Mouse (Mus musculus) megakaryocyte, adult 5-6 weeks (primary cell): ENCODE results near the gene Tmem41b. TPM values are rescaled to one million over a fixed set of nuclear protein-coding genes. Genes with fewer than 3 reads are reported as not detected.
"Not testable (repeated sequence)": the region's sequence is repeated elsewhere in the genome, so short reads cannot be mapped to it uniquely, and the experiment has no call there.

Experiments
- ATAC-seq: 2 replicates; pipeline ENCODE4 v1.8.0; 2016; ENCODE audit warnings: mild to moderate bottlenecking, inconsistent platforms; ENCODE audit not compliant: poor library complexity, severe bottlenecking
- total RNA-seq, 2 experiments: library from RNA; stranded (forward) in 1 of 2; stranded (reverse) in 1 of 2; fragments of 153-499, 151-499 nt in 1 of 2; fragments of 221-1000, 200-1000 nt in 1 of 2; gene quantifications; 2 replicates each; pipeline versions ENCODE4 v1.2.3 to v1.2.4; 2015 to 2017

The Tmem41b gene
- total RNA-seq, 2 experiments from 2014 or later = 31.5 to 34.0 TPM

- ATAC-seq = not testable (repeated sequence)
These were observed 9.6 kb downstream of the Tmem41b start for GRCm38 (mm10) chr7:109977131-109977530.

- no peak for ATAC-seq
These were observed 10.6 kb downstream of the Tmem41b start for GRCm38 (mm10) chr7:109975966-109976715.

- ATAC-seq = no peak
These were observed 17.2 kb downstream of the Tmem41b start for GRCm38 (mm10) chr7:109969542-109969941.

GRCm38 (mm10) chr7:109968924-109969450 is 17.7 kb downstream of the Tmem41b start:
- no peak for ATAC-seq

- ATAC-seq = peak; percentile 99
These were observed 18.7 kb downstream of the Tmem41b start for GRCm38 (mm10) chr7:109967805-109968579.

- ATAC-seq = no peak
These were observed 21.1 kb downstream of the Tmem41b start for GRCm38 (mm10) chr7:109965658-109966057.

GRCm38 (mm10) chr7:109963707-109964106 is 23.0 kb downstream of the Tmem41b start:
- ATAC-seq = no peak

- no peak for ATAC-seq
These were observed 24.1 kb downstream of the Tmem41b start for GRCm38 (mm10) chr7:109962596-109962995.

- ATAC-seq = no peak
These were observed 25.2 kb downstream of the Tmem41b start for GRCm38 (mm10) chr7:109961570-109961969.

GRCm38 (mm10) chr7:109960613-109961154 is 26.0 kb downstream of the Tmem41b start:
- ATAC-seq = no peak

GRCm38 (mm10) chr7:109959716-109960612 is 26.8 kb downstream of the Tmem41b start, which contains the start of gene Dennd5a:
Gene Dennd5a (minus strand): TSS chr7:109960470.
- ATAC-seq = peak; percentile 74

GRCm38 (mm10) chr7:109958843-109959715 is 27.6 kb downstream of the Tmem41b start:
- peak; percentile 57 for ATAC-seq

GRCm38 (mm10) chr7:109957996-109958789 is 28.5 kb downstream of the Tmem41b start:
- no peak for ATAC-seq

GRCm38 (mm10) chr7:109954622-109955401 is 31.9 kb downstream of the Tmem41b start:
- ATAC-seq = no peak

- ATAC-seq = 0 out of 2 replicates have a peak, but pooled peaks have one; percentile 35
These were observed 35.4 kb downstream of the Tmem41b start for GRCm38 (mm10) chr7:109951297-109951696.

- ATAC-seq = no peak
These were observed 42.2 kb downstream of the Tmem41b start for GRCm38 (mm10) chr7:109944421-109945034.

- ATAC-seq = no peak
These were observed 57.1 kb downstream of the Tmem41b start for GRCm38 (mm10) chr7:109929628-109930027.
